Mouse (Mus musculus): Measurements from ENCODE around the gene Daxx. TPM values are rescaled to one million over a fixed set of nuclear protein-coding genes. Genes with fewer than 3 reads are reported as not detected.
A peak's percentile ranks its signal among the peaks of the same experiment; 100 is the strongest.

Daxx gene
- polyA plus RNA-seq, 1 experiment from 2014 or later, result 34.8 TPM

- peaks cover 60% of the 10 kb centered on the region for H3K36me3 ChIP-seq (ENCODE audit: control insufficient read depth, insufficient read depth, low read length)
Observed at GRCm38 (mm10) chr17:33956336-33956735, 47.1 kb downstream of the Daxx start.

GRCm38 (mm10) chr17:33957493-33957892 lies 48.3 kb downstream of the Daxx start:
- Histone ChIP-seq H3K4me1 (ENCODE audit: control insufficient read depth, insufficient read depth, low read length) (peaks cover 22% of the 10 kb centered on the region), H3K27ac (replicated peaks; ENCODE audit: low read depth, low read length) (no peak overlapping the region), H3K4me3 (ENCODE audit: low read depth, low read length) (no peak overlapping the region), H3K9me3 (ENCODE audit: control insufficient read depth, low read length) (no peaks in the 10 kb centered on the region), H3K4me2 (ENCODE audit: low read depth, low read length) (no peak overlapping the region), H3K27me3 (replicated peaks; ENCODE audit: control insufficient read depth, insufficient read depth, low read length) (no peaks in the 10 kb centered on the region), H3K36me3 (ENCODE audit: control insufficient read depth, insufficient read depth, low read length) (peaks cover 60% of the 10 kb centered on the region), H3K9ac (ENCODE audit: low read depth, low read length) (no peak overlapping the region)
- WGBS, result 65% methylated on average over 6 of the region's 6 CpGs
- no peak for ATAC-seq (ENCODE audit: low read depth)
- no peak for DNase-seq (ENCODE audit: low spot score)

More at GRCm38 (mm10) chr17:33956336-33956735, 47.1 kb downstream of the Daxx start:
- peaks cover 29% of the 10 kb centered on the region for H3K4me1 ChIP-seq (ENCODE audit: control insufficient read depth, insufficient read depth, low read length)
- H3K27ac ChIP-seq (replicated peaks; ENCODE audit: low read depth, low read length), result peak overlapping the region; percentile 82
- DNase-seq (ENCODE audit: low spot score) (no peak), ATAC-seq (ENCODE audit: low read depth) (no peak)
- H3K4me3 ChIP-seq (ENCODE audit: low read depth, low read length), result peak overlapping the region; percentile 99
- peak overlapping the region; percentile 77 for H3K9ac ChIP-seq (ENCODE audit: low read depth, low read length)
- no peaks in the 10 kb centered on the region for H3K9me3 ChIP-seq (ENCODE audit: control insufficient read depth, low read length)
- 8% methylated on average over 10 of the region's 10 CpGs for WGBS
- H3K27me3 ChIP-seq (replicated peaks; ENCODE audit: control insufficient read depth, insufficient read depth, low read length), result no peaks in the 10 kb centered on the region
- H3K4me2 ChIP-seq (ENCODE audit: low read depth, low read length), result peak overlapping the region; percentile 80

GRCm38 (mm10) chr17:33958451-33958850 lies 49.2 kb downstream of the Daxx start:
- ATAC-seq (ENCODE audit: low read depth) (no peak), DNase-seq (ENCODE audit: low spot score) (no peak)
- H3K4me3 ChIP-seq (ENCODE audit: low read depth, low read length), result no peak overlapping the region
- H3K9ac ChIP-seq (ENCODE audit: low read depth, low read length), result no peak overlapping the region
- no peak overlapping the region for H3K4me2 ChIP-seq (ENCODE audit: low read depth, low read length)
- H3K36me3 ChIP-seq (ENCODE audit: control insufficient read depth, insufficient read depth, low read length), result peaks cover 60% of the 10 kb centered on the region
- H3K4me1 ChIP-seq (ENCODE audit: control insufficient read depth, insufficient read depth, low read length), result peaks cover 14% of the 10 kb centered on the region; the same call in 1 of the 2 replicates
- H3K9me3 ChIP-seq (ENCODE audit: control insufficient read depth, low read length), result no peaks in the 10 kb centered on the region
- H3K27ac ChIP-seq (replicated peaks; ENCODE audit: low read depth, low read length), result no peak overlapping the region
- 94% methylated on average over 11 of the region's 11 CpGs for WGBS
- H3K27me3 ChIP-seq (replicated peaks; ENCODE audit: control insufficient read depth, insufficient read depth, low read length), result no peaks in the 10 kb centered on the region

- H3K27ac ChIP-seq (replicated peaks; ENCODE audit: low read depth, low read length), result no peak overlapping the region
- H3K27me3 ChIP-seq (replicated peaks; ENCODE audit: control insufficient read depth, insufficient read depth, low read length), result no peaks in the 10 kb centered on the region
- 94% methylated on average over 13 of the region's 13 CpGs for WGBS
- peaks cover 55% of the 10 kb centered on the region for H3K36me3 ChIP-seq (ENCODE audit: control insufficient read depth, insufficient read depth, low read length)
- H3K4me2 ChIP-seq (ENCODE audit: low read depth, low read length), result no peak overlapping the region
- ATAC-seq (ENCODE audit: low read depth) (no peak), DNase-seq (ENCODE audit: low spot score) (no peak)
- no peak overlapping the region for H3K4me3 ChIP-seq (ENCODE audit: low read depth, low read length)
- no peak overlapping the region for H3K9ac ChIP-seq (ENCODE audit: low read depth, low read length)
- H3K4me1 ChIP-seq (ENCODE audit: control insufficient read depth, insufficient read depth, low read length), result peaks cover 9% of the 10 kb centered on the region; the same call in 1 of the 2 replicates
- no peaks in the 10 kb centered on the region for H3K9me3 ChIP-seq (ENCODE audit: control insufficient read depth, low read length)
Observed at GRCm38 (mm10) chr17:33959135-33959534, 49.9 kb downstream of the Daxx start.

- DNase-seq (ENCODE audit: low spot score) (no peak), ATAC-seq (ENCODE audit: low read depth) (no peak)
- Histone ChIP-seq H3K4me2 (ENCODE audit: low read depth, low read length) (no peak overlapping the region), H3K4me3 (ENCODE audit: low read depth, low read length) (no peak overlapping the region), H3K27ac (replicated peaks; ENCODE audit: low read depth, low read length) (no peak overlapping the region), H3K27me3 (replicated peaks; ENCODE audit: control insufficient read depth, insufficient read depth, low read length) (no peaks in the 10 kb centered on the region), H3K36me3 (ENCODE audit: control insufficient read depth, insufficient read depth, low read length) (peaks cover 53% of the 10 kb centered on the region), H3K9me3 (ENCODE audit: control insufficient read depth, low read length) (no peaks in the 10 kb centered on the region), H3K4me1 (ENCODE audit: control insufficient read depth, insufficient read depth, low read length) (peaks cover 4% of the 10 kb centered on the region; the same call in 1 of the 2 replicates), H3K9ac (ENCODE audit: low read depth, low read length) (no peak overlapping the region)
- 92% methylated on average over 15 of the region's 15 CpGs for WGBS
Observed at GRCm38 (mm10) chr17:33959948-33960347, 50.7 kb downstream of the Daxx start.

- Histone ChIP-seq H3K27me3 (replicated peaks; ENCODE audit: control insufficient read depth, insufficient read depth, low read length) (no peaks in the 10 kb centered on the region), H3K9me3 (ENCODE audit: control insufficient read depth, low read length) (no peaks in the 10 kb centered on the region), H3K4me1 (ENCODE audit: control insufficient read depth, insufficient read depth, low read length) (no peaks in the 10 kb centered on the region), H3K27ac (replicated peaks; ENCODE audit: low read depth, low read length) (no peak overlapping the region), H3K9ac (ENCODE audit: low read depth, low read length) (no peak overlapping the region), H3K36me3 (ENCODE audit: control insufficient read depth, insufficient read depth, low read length) (peaks cover 70% of the 10 kb centered on the region), H3K4me2 (ENCODE audit: low read depth, low read length) (no peak overlapping the region), H3K4me3 (ENCODE audit: low read depth, low read length) (no peak overlapping the region)
- DNase-seq (ENCODE audit: low spot score) (no peak), ATAC-seq (ENCODE audit: low read depth) (no peak)
- WGBS, result 91% methylated on average over 7 of the region's 7 CpGs
Observed at GRCm38 (mm10) chr17:33962876-33963275, 53.7 kb downstream of the Daxx start.

Small RNA genes lying within 50 kb of the gene (microRNA-seq; reads per million reads assigned to microRNA genes)
- not detected for gene Gm27740 (ENCODE audit: borderline number of aligned reads)

Other genes with a start within 250 kb of the Daxx start
- gene Hnrnpm, start 222.6 kb upstream of the Daxx start, polyA plus RNA-seq (2014; fragmentation: Nextera tagmentation; extraction: Ambion mirVana), result 266 and 275 TPM in 2 replicates
- gene March2, start 190.7 kb upstream of the Daxx start, polyA plus RNA-seq (2014; fragmentation: Nextera tagmentation; extraction: Ambion mirVana), result 62.2 and 63.9 TPM in 2 replicates
- gene Rab11b, start 148.9 kb upstream of the Daxx start, polyA plus RNA-seq (2014; fragmentation: Nextera tagmentation; extraction: Ambion mirVana), result 156 and 181 TPM in 2 replicates
- 35.7 and 52.1 TPM in 2 replicates for gene Angptl4, start 127.6 kb upstream of the Daxx start, polyA plus RNA-seq (2014; fragmentation: Nextera tagmentation; extraction: Ambion mirVana)
- 38.7 and 39.4 TPM in 2 replicates for gene Kank3, start 98.9 kb upstream of the Daxx start, polyA plus RNA-seq (2014; fragmentation: Nextera tagmentation; extraction: Ambion mirVana)
- 1,198 and 1,307 TPM in 2 replicates for gene Rps28, start 84.9 kb upstream of the Daxx start, polyA plus RNA-seq (2014; fragmentation: Nextera tagmentation; extraction: Ambion mirVana)
- 479 and 488 TPM in 2 replicates for gene Ndufa7, start 84.8 kb upstream of the Daxx start, polyA plus RNA-seq (2014; fragmentation: Nextera tagmentation; extraction: Ambion mirVana)
- 60.5 and 62.3 TPM in 2 replicates for gene Cd320, start 66.3 kb upstream of the Daxx start, polyA plus RNA-seq (2014; fragmentation: Nextera tagmentation; extraction: Ambion mirVana)
- not detected in 2 replicates for gene Gm7029, start 35.6 kb upstream of the Daxx start, polyA plus RNA-seq (2014; fragmentation: Nextera tagmentation; extraction: Ambion mirVana)
- 5.9 and 7.0 TPM in 2 replicates for gene Kifc1, start 18.8 kb upstream of the Daxx start, polyA plus RNA-seq (2014; fragmentation: Nextera tagmentation; extraction: Ambion mirVana)
- gene Platr17, start 4.3 kb upstream of the Daxx start, polyA plus RNA-seq (2014; fragmentation: Nextera tagmentation; extraction: Ambion mirVana), result not detected in 2 replicates
- 31.9 and 32.0 TPM in 2 replicates for gene Tapbp, start 6.5 kb downstream of the Daxx start, polyA plus RNA-seq (2014; fragmentation: Nextera tagmentation; extraction: Ambion mirVana)
- gene Zbtb22, start 6.5 kb downstream of the Daxx start, polyA plus RNA-seq (2014; fragmentation: Nextera tagmentation; extraction: Ambion mirVana), result 8.9 and 11.6 TPM in 2 replicates
- gene Rgl2, start 20.1 kb downstream of the Daxx start, polyA plus RNA-seq (2014; fragmentation: Nextera tagmentation; extraction: Ambion mirVana), result 34.5 and 43.4 TPM in 2 replicates
- 122 and 124 TPM in 2 replicates for gene Pfdn6, start 30.9 kb downstream of the Daxx start, polyA plus RNA-seq (2014; fragmentation: Nextera tagmentation; extraction: Ambion mirVana)
- gene Wdr46, start 31.2 kb downstream of the Daxx start, polyA plus RNA-seq (2014; fragmentation: Nextera tagmentation; extraction: Ambion mirVana), result 15.4 and 20.2 TPM in 2 replicates
- gene B3galt4, start 42.1 kb downstream of the Daxx start, polyA plus RNA-seq (2014; fragmentation: Nextera tagmentation; extraction: Ambion mirVana), result 4.4 and 5.7 TPM in 2 replicates
- gene Vps52, start 46.4 kb downstream of the Daxx start, polyA plus RNA-seq (2014; fragmentation: Nextera tagmentation; extraction: Ambion mirVana), result 38.6 and 41.6 TPM in 2 replicates
- gene Rps18, start 46.6 kb downstream of the Daxx start, polyA plus RNA-seq (2014; fragmentation: Nextera tagmentation; extraction: Ambion mirVana), result 2,078 and 2,095 TPM in 2 replicates
- 20.8 and 30.8 TPM in 2 replicates for gene H2-K1, start 90.9 kb downstream of the Daxx start, polyA plus RNA-seq (2014; fragmentation: Nextera tagmentation; extraction: Ambion mirVana)
- 6.0 and 7.2 TPM in 2 replicates for gene Ring1, start 115.3 kb downstream of the Daxx start, polyA plus RNA-seq (2014; fragmentation: Nextera tagmentation; extraction: Ambion mirVana)
- 41.3 and 46.1 TPM in 2 replicates for gene H2-Ke6, start 118.6 kb downstream of the Daxx start, polyA plus RNA-seq (2014; fragmentation: Nextera tagmentation; extraction: Ambion mirVana)
- 118 and 125 TPM in 2 replicates for gene Slc39a7, start 122.3 kb downstream of the Daxx start, polyA plus RNA-seq (2014; fragmentation: Nextera tagmentation; extraction: Ambion mirVana)
- 26.0 and 29.2 TPM in 2 replicates for gene Rxrb, start 122.4 kb downstream of the Daxx start, polyA plus RNA-seq (2014; fragmentation: Nextera tagmentation; extraction: Ambion mirVana)
- gene Col11a2, start 130.0 kb downstream of the Daxx start, polyA plus RNA-seq (2014; fragmentation: Nextera tagmentation; extraction: Ambion mirVana), result 53.9 and 64.3 TPM in 2 replicates
- gene H2-Oa, start 182.9 kb downstream of the Daxx start, polyA plus RNA-seq (2014; fragmentation: Nextera tagmentation; extraction: Ambion mirVana), result 0.36 and 0.76 TPM in 2 replicates
- 13.6 and 14.9 TPM in 2 replicates for gene H2-DMa, start 210.1 kb downstream of the Daxx start, polyA plus RNA-seq (2014; fragmentation: Nextera tagmentation; extraction: Ambion mirVana)
- gene Brd2, start 213.2 kb downstream of the Daxx start, polyA plus RNA-seq (2014; fragmentation: Nextera tagmentation; extraction: Ambion mirVana), result 103 and 105 TPM in 2 replicates
- gene H2-DMb2, start 233.9 kb downstream of the Daxx start, polyA plus RNA-seq (2014; fragmentation: Nextera tagmentation; extraction: Ambion mirVana), result 0.22 and 0.39 TPM in 2 replicates
- 2.8 and 4.3 TPM in 2 replicates for gene H2-DMb1, start 243.7 kb downstream of the Daxx start, polyA plus RNA-seq (2014; fragmentation: Nextera tagmentation; extraction: Ambion mirVana)